Mouse (Mus musculus) heart, postnatal 25 days (tissue): ENCODE measurements around the gene Phykpl. TPM values are rescaled to one million over a fixed set of nuclear protein-coding genes. Genes with fewer than 3 reads are reported as not detected.

Experiments
- total RNA-seq, 2 experiments: library from RNA; stranded (reverse); gene quantifications; 2 replicates each; pipeline ENCODE4 v1.2.3; 2021

The Phykpl gene
- total RNA-seq, 2 experiments from 2014 or later, result 10.6 to 11.2 TPM

Other genes starting within 250 kb of the Phykpl start
- 100 to 1,000 TPM; 134 to 142 TPM for gene Hnrnpab, start 22.1 kb downstream of the Phykpl start, total RNA-seq
- 10 to 100 TPM; 17.6 to 17.9 TPM for gene Nhp2, start 35.0 kb downstream of the Phykpl start, total RNA-seq
- 10 to 100 TPM; 14.1 to 17.2 TPM for gene Rmnd5b, start 51.1 kb downstream of the Phykpl start, total RNA-seq
- gene N4bp3, start 66.1 kb downstream of the Phykpl start, total RNA-seq, result 10 to 100 TPM; 11.6 to 16.1 TPM
- under 1 TPM; 0.50 to 0.68 TPM for gene D930048N14Rik, start 66.2 kb downstream of the Phykpl start, total RNA-seq
- gene 0610009B22Rik, start 104.1 kb downstream of the Phykpl start, total RNA-seq, result 10 to 100 TPM; 35.1 to 36.7 TPM
- gene Sec24a, start 178.9 kb downstream of the Phykpl start, total RNA-seq, result 10 to 100 TPM; 16.3 to 16.7 TPM
- 100 to 1,000 TPM; 128 to 129 TPM for gene Sar1b, start 178.9 kb downstream of the Phykpl start, total RNA-seq